Mouse (Mus musculus): ENCODE measurements around the gene Ssb. TPM values are rescaled to one million over a fixed set of nuclear protein-coding genes. Genes with fewer than 3 reads are reported as not detected.

Gene Ssb
- polyA plus RNA-seq, 1 experiment from 2014 or later: 185 TPM

DNA sequence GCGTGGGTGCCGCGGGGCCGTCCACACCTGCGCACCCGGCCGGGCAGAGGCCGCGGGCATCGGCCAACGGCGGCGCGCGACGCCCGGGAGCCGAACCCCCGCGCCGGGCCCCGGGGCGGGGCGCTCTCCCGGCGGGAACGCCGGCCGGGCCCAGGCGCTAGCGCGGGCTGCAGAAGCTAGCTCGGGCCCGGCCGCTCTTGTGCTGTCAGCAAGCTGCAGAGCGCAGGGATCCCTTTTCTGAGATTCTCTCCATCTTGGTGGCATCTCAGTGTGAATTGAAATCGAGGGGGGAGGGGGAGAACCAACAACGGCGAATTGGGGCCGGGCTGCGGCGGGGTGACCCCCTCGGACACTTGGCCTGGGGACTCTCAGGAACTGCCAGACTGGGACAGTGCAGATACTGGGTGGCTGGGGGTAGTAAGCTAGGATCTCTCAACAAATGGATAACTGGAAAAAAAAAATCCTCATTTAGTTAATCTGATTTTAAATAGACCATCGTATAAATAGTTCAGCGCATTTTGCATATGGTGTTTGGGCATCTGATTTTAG lies 38.2 kb upstream of the Ssb start:
- Histone ChIP-seq H3K9me3 (ENCODE audit: low read length) (no peaks in the 10 kb centered on the region), H3K4me3 (ENCODE audit: low read depth, low read length) (peak overlapping the region; percentile 67), H3K4me1 (ENCODE audit: insufficient read depth, low read depth, low read length) (no peaks in the 10 kb centered on the region), H3K9ac (replicated peaks; ENCODE audit: low read depth) (peak overlapping the region; percentile 55), H3K27me3 (replicated peaks; ENCODE audit: insufficient read depth, low read length) (no peaks in the 10 kb centered on the region), H3K36me3 (ENCODE audit: insufficient read depth, low read length) (no peaks in the 10 kb centered on the region), H3K27ac (ENCODE audit: low read length) (peak overlapping the region; percentile 78), H3K4me2 (replicated peaks; ENCODE audit: low read depth, low read length) (peak overlapping the region; percentile 85)
- TF ChIP-seq CTCF (IDR thresholded peaks at IDR 0.05): no peak
- no peak for TF ChIP-seq EP300 (IDR thresholded peaks at IDR 0.05)
- ATAC-seq: peak; percentile 73
- WGBS: 2% methylated on average over 30 of the region's 45 CpGs
- peak; percentile 36 for DNase-seq (ENCODE audit: low spot score)

DNA sequence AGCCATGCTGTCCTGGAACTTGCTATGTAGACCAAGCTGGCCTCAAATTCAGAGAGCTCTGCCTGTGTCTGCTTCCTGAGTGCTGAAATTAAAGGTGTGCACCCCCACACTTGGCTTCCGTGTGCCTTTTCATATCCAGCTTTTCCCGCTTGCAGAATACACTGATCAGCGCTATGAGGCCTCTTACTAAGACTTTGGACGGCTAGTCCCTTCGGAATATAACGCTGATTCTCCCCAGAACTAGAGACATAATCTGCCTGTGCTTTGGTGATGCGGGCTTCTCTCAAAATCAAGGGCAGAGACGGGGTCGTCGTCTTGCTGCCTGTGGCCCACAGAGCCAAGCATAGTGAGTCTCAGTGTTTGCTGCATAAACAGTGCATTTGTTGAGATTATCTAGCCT lies 35.5 kb upstream of the Ssb start:
- Histone ChIP-seq H3K9me3 (ENCODE audit: low read length) (no peaks in the 10 kb centered on the region), H3K27ac (ENCODE audit: low read length) (no peak overlapping the region; the same call in 1 of the 2 replicates), H3K4me2 (replicated peaks; ENCODE audit: low read depth, low read length) (no peak overlapping the region), H3K36me3 (ENCODE audit: insufficient read depth, low read length) (no peaks in the 10 kb centered on the region), H3K27me3 (replicated peaks; ENCODE audit: insufficient read depth, low read length) (no peaks in the 10 kb centered on the region), H3K4me3 (ENCODE audit: low read depth, low read length) (no peak overlapping the region), H3K4me1 (ENCODE audit: insufficient read depth, low read depth, low read length) (no peaks in the 10 kb centered on the region), H3K9ac (replicated peaks; ENCODE audit: low read depth) (no peak overlapping the region)
- no peak for TF ChIP-seq EP300 (IDR thresholded peaks at IDR 0.05)
- TF ChIP-seq CTCF (IDR thresholded peaks at IDR 0.05): no peak
- no peak for DNase-seq (ENCODE audit: low spot score)
- 63% methylated on average over 10 of the region's 10 CpGs for WGBS
- ATAC-seq: no peak

DNA sequence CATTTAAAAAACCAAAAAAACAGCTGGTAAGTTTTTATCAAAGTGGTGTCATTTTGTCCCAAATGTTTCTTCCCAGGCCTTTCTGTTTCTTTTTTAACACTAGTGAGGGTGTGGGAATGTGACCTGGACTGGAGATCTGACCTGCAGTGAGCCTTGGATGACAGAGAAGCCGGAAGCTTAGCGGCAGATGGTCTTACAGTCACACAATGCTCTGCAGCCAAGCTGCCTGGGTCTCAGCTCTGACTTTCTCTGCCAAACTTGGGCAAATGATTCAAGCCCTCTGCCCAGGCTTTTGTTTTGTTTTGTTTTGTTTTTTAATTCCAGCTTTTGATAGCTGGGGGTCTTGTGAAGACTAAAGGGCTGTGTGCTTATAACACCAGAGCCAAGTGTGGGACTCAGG lies 35.0 kb upstream of the Ssb start:
- no peak for ATAC-seq
- Histone ChIP-seq H3K4me1 (ENCODE audit: insufficient read depth, low read depth, low read length) (no peaks in the 10 kb centered on the region), H3K27ac (ENCODE audit: low read length) (no peak overlapping the region), H3K4me2 (replicated peaks; ENCODE audit: low read depth, low read length) (no peak overlapping the region), H3K9me3 (ENCODE audit: low read length) (no peaks in the 10 kb centered on the region), H3K9ac (replicated peaks; ENCODE audit: low read depth) (no peak overlapping the region), H3K4me3 (ENCODE audit: low read depth, low read length) (no peak overlapping the region), H3K36me3 (ENCODE audit: insufficient read depth, low read length) (no peaks in the 10 kb centered on the region), H3K27me3 (replicated peaks; ENCODE audit: insufficient read depth, low read length) (no peaks in the 10 kb centered on the region)
- 47% methylated on average over 2 of the region's 2 CpGs for WGBS
- DNase-seq (ENCODE audit: low spot score): peak; percentile 40
- TF ChIP-seq CTCF (IDR thresholded peaks at IDR 0.05) (no peak), EP300 (IDR thresholded peaks at IDR 0.05) (peak; percentile 32; the same call in 1 of the 2 replicates)

DNA sequence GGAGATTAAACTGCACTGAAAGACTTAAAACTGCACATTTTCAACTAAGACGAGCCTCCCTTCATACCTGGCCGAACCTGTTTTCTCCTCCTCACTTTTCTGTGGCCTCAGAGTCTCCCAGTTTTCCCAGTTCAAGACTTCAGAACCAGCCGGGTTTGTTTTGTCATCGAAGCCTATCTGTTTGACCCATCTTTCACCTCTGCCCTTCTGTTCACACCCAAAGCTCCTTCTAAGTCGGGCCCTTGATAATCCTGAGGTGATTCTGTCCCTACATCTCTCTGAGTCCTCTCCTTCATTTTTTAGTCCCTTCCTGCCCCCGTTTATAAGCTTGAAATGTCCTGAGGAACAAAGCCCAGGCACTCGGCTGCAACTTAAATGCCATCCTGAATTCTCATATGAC lies 33.3 kb upstream of the Ssb start:
- H3K9ac ChIP-seq (replicated peaks; ENCODE audit: low read depth): no peak overlapping the region
- no peak overlapping the region for H3K4me2 ChIP-seq (replicated peaks; ENCODE audit: low read depth, low read length)
- H3K9me3 ChIP-seq (ENCODE audit: low read length): no peaks in the 10 kb centered on the region
- TF ChIP-seq EP300 (IDR thresholded peaks at IDR 0.05): no peak
- no peak for TF ChIP-seq CTCF (IDR thresholded peaks at IDR 0.05)
- H3K27ac ChIP-seq (ENCODE audit: low read length): no peak overlapping the region
- DNase-seq (ENCODE audit: low spot score) (no peak), ATAC-seq (no peak)
- no peaks in the 10 kb centered on the region for H3K36me3 ChIP-seq (ENCODE audit: insufficient read depth, low read length)
- H3K27me3 ChIP-seq (replicated peaks; ENCODE audit: insufficient read depth, low read length): no peaks in the 10 kb centered on the region
- 29% methylated on average over 7 of the region's 7 CpGs for WGBS
- H3K4me3 ChIP-seq (ENCODE audit: low read depth, low read length): no peak overlapping the region
- H3K4me1 ChIP-seq (ENCODE audit: insufficient read depth, low read depth, low read length): no peaks in the 10 kb centered on the region

DNA sequence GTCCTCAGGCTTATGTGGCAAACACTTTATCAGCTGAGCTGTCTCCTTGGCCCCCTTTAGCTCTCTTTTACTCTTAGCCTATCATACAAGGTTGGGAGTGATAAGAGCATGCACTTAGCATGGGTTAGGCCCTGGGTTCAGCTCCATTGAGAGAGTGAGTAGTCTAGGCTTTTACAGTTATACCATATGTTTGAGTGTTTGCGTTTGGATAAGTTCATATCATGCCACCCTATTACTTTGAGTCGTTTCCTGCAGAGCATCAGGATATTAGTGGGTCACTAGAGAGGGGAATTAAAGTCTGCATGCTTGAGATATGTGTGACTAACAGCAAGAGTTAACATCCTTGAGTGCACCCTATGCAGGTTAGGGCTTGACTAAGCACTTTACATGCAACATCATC lies 31.7 kb upstream of the Ssb start:
- no peak for ATAC-seq
- DNase-seq (ENCODE audit: low spot score): no peak
- Histone ChIP-seq H3K4me2 (replicated peaks; ENCODE audit: low read depth, low read length) (no peak overlapping the region), H3K9ac (replicated peaks; ENCODE audit: low read depth) (no peak overlapping the region), H3K27ac (ENCODE audit: low read length) (no peak overlapping the region), H3K36me3 (ENCODE audit: insufficient read depth, low read length) (no peaks in the 10 kb centered on the region), H3K27me3 (replicated peaks; ENCODE audit: insufficient read depth, low read length) (no peaks in the 10 kb centered on the region), H3K4me3 (ENCODE audit: low read depth, low read length) (no peak overlapping the region), H3K9me3 (ENCODE audit: low read length) (no peaks in the 10 kb centered on the region), H3K4me1 (ENCODE audit: insufficient read depth, low read depth, low read length) (no peaks in the 10 kb centered on the region)
- 70% methylated on average over 2 of the region's 2 CpGs for WGBS
- TF ChIP-seq CTCF (IDR thresholded peaks at IDR 0.05): no peak
- TF ChIP-seq EP300 (IDR thresholded peaks at IDR 0.05): no peak

DNA sequence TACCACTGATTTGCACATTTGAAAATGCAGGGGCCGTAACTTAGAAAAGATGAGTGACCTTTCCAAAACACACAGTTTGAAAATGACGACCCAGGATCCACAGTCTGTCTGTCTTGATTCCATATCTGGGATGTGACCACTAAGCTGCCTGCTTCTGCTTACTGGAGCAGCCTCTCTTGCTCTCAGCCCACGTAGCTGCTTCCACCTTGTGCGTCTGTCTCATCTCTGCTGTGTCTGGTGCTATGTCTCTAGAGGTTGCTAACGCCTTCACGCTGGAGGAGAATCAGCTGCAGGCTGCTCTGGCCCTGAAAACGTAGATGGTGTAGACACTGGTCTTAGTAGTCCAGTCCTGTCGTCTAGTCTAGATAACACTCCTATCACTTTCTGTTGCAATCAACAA lies 31.2 kb upstream of the Ssb start:
- H3K4me2 ChIP-seq (replicated peaks; ENCODE audit: low read depth, low read length): no peak overlapping the region
- no peak overlapping the region for H3K9ac ChIP-seq (replicated peaks; ENCODE audit: low read depth)
- no peaks in the 10 kb centered on the region for H3K9me3 ChIP-seq (ENCODE audit: low read length)
- DNase-seq (ENCODE audit: low spot score) (no peak), ATAC-seq (no peak)
- 86% methylated on average over 8 of the region's 8 CpGs for WGBS
- TF ChIP-seq EP300 (IDR thresholded peaks at IDR 0.05): no peak
- TF ChIP-seq CTCF (IDR thresholded peaks at IDR 0.05): no peak
- H3K4me1 ChIP-seq (ENCODE audit: insufficient read depth, low read depth, low read length): no peaks in the 10 kb centered on the region
- no peak overlapping the region for H3K4me3 ChIP-seq (ENCODE audit: low read depth, low read length)
- no peak overlapping the region for H3K27ac ChIP-seq (ENCODE audit: low read length)
- no peaks in the 10 kb centered on the region for H3K36me3 ChIP-seq (ENCODE audit: insufficient read depth, low read length)
- H3K27me3 ChIP-seq (replicated peaks; ENCODE audit: insufficient read depth, low read length): no peaks in the 10 kb centered on the region
